14 mouse cellular contexts compared by ENCODE assay signal in genomic region chr1:75844981-75845380, GRCm38 (mm10).
A peak's percentile ranks its signal among the peaks of the same experiment; 100 is the strongest.
DNase-seq lines count a peak whose midpoint lies in the region; ATAC-seq lines count a peak whose summit lies in the region.
"Had no signal": no experiment of that assay in that cellular context is flagged by ENCODE, and none has a peak within 500 bp of the region (broad histone marks: within the 10 kb centered on the region; RNA-seq: fewer than 3 reads in every experiment).

No protein-coding gene starts in this region.

- no peak overlapping the region for H3K4me3 ChIP-seq in neural tube, embryonic 11.5 days (ENCODE audit: low read depth, low read length)
- no peak overlapping the region for H3K4me3 ChIP-seq in neural tube, embryonic 15.5 days (replicated peaks)
- H3K4me3 ChIP-seq in limb, embryonic 10.5 days = no peak overlapping the region
- H3K4me3 ChIP-seq in stomach, embryonic 15.5 days (replicated peaks) = no peak overlapping the region
- H3K4me3 ChIP-seq: heart, embryonic 12.5 days; lung, embryonic 15.5 days had no signal

- H3K9ac ChIP-seq in neural tube, embryonic 11.5 days (ENCODE audit: low read length) = no peak overlapping the region
- no peak overlapping the region for H3K9ac ChIP-seq in neural tube, embryonic 15.5 days (replicated peaks)
- H3K9ac ChIP-seq in stomach, embryonic 15.5 days = no peak overlapping the region
- H3K9ac ChIP-seq: heart, embryonic 12.5 days; lung, embryonic 15.5 days had no signal

- H3K4me2 ChIP-seq in neural tube, embryonic 11.5 days (ENCODE audit: low read depth) = no peak overlapping the region
- H3K4me2 ChIP-seq in neural tube, embryonic 15.5 days = no peak overlapping the region
- no peak overlapping the region for H3K4me2 ChIP-seq in stomach, embryonic 15.5 days
- H3K4me2 ChIP-seq: heart, embryonic 12.5 days; lung, embryonic 15.5 days had no signal

- H3K4me1 ChIP-seq in neural tube, embryonic 11.5 days (ENCODE audit: control insufficient read depth, insufficient read depth, low read length) = peaks cover 5% of the 10 kb centered on the region; the same call in 1 of the 2 replicates
- peaks cover 14% of the 10 kb centered on the region for H3K4me1 ChIP-seq in neural tube, embryonic 15.5 days
- peaks cover 52% of the 10 kb centered on the region for H3K4me1 ChIP-seq in limb, embryonic 10.5 days
- no peaks in the 10 kb centered on the region for H3K4me1 ChIP-seq in stomach, embryonic 15.5 days
- H3K4me1 ChIP-seq: heart, embryonic 12.5 days had no signal

- DNase-seq in embryo, embryonic 10.5 days (ENCODE audit: low spot score) = peak; percentile 28
- no peak for DNase-seq in embryo, embryonic 9.5 days (ENCODE audit: extremely low spot score)
- peak; percentile 33 for DNase-seq in neural tube, embryonic 11.5 days (ENCODE audit: low spot score)
- no peak for DNase-seq in limb, embryonic 10.5 days (ENCODE audit: low spot score)
- no peak for DNase-seq in ovary, postnatal 14 days (ENCODE audit: low spot score)
- DNase-seq in thymus, adult 18-20 months = no peak
- DNase-seq: cerebellum, postnatal 25 days; gastrocnemius, postnatal 10 days had no signal

- no peaks in the 10 kb centered on the region for H3K36me3 ChIP-seq in neural tube, embryonic 11.5 days (ENCODE audit: control insufficient read depth, insufficient read depth, low read length)
- no peaks in the 10 kb centered on the region for H3K36me3 ChIP-seq in neural tube, embryonic 15.5 days
- no peaks in the 10 kb centered on the region for H3K36me3 ChIP-seq in limb, embryonic 10.5 days
- H3K36me3 ChIP-seq in stomach, embryonic 15.5 days = no peaks in the 10 kb centered on the region
- H3K36me3 ChIP-seq: G1E; heart, embryonic 12.5 days; lung, embryonic 15.5 days had no signal

- no peaks in the 10 kb centered on the region for H3K9me3 ChIP-seq in neural tube, embryonic 11.5 days (ENCODE audit: control insufficient read depth, low read length)
- H3K9me3 ChIP-seq in neural tube, embryonic 15.5 days (replicated peaks) = no peaks in the 10 kb centered on the region
- H3K9me3 ChIP-seq in limb, embryonic 10.5 days (replicated peaks) = no peaks in the 10 kb centered on the region
- H3K9me3 ChIP-seq in stomach, embryonic 15.5 days = no peaks in the 10 kb centered on the region
- H3K9me3 ChIP-seq: heart, embryonic 12.5 days; lung, embryonic 15.5 days had no signal

- ATAC-seq in neural tube, embryonic 11.5 days (ENCODE audit: insufficient read depth, low FRiP score, low TSS enrichment) = 0 out of 2 replicates have a peak, but pooled peaks have one; percentile 31
- no peak for ATAC-seq in neural tube, embryonic 15.5 days (ENCODE audit: low FRiP score)
- ATAC-seq in stomach, embryonic 15.5 days (ENCODE audit: insufficient read depth, low FRiP score, low read depth) = no peak
- ATAC-seq: activated CD4-positive, CD25-positive, alpha-beta regulatory T cell, adult 4 months had no signal

- no peaks in the 10 kb centered on the region for H3K27me3 ChIP-seq in neural tube, embryonic 11.5 days (ENCODE audit: control insufficient read depth, insufficient read depth, low read length)
- no peaks in the 10 kb centered on the region for H3K27me3 ChIP-seq in neural tube, embryonic 15.5 days (replicated peaks)
- H3K27me3 ChIP-seq in limb, embryonic 10.5 days (ENCODE audit: low read depth, poor library complexity, severe bottlenecking) = no peaks in the 10 kb centered on the region; the same call in 1 of the 2 replicates
- H3K27me3 ChIP-seq in stomach, embryonic 15.5 days (replicated peaks) = no peaks in the 10 kb centered on the region
- H3K27me3 ChIP-seq: heart, embryonic 12.5 days; lung, embryonic 15.5 days had no signal

- 32% methylated on average over 7 of the region's 7 CpGs for WGBS in neural tube, embryonic 11.5 days
- WGBS in neural tube, embryonic 15.5 days = 31% methylated on average over 7 of the region's 7 CpGs
- 28% methylated on average over 7 of the region's 7 CpGs for WGBS in limb, embryonic 10.5 days
- 25% methylated on average over 7 of the region's 7 CpGs for WGBS in stomach, embryonic 15.5 days

- peak overlapping the region; percentile 6; the same call in 1 of the 2 replicates for H3K27ac ChIP-seq in neural tube, embryonic 11.5 days (ENCODE audit: low read depth, low read length)
- H3K27ac ChIP-seq in neural tube, embryonic 15.5 days (replicated peaks) = no peak overlapping the region
- H3K27ac ChIP-seq in limb, embryonic 10.5 days = peak overlapping the region; percentile 82
- H3K27ac ChIP-seq in stomach, embryonic 15.5 days = 0 out of 2 replicates have a peak overlapping the region, but pooled peaks have one; percentile 17
- H3K27ac ChIP-seq: lung, embryonic 15.5 days had no signal

Comparison
In these comparisons a context has a peak if more than half of its experiments do, and no peak if none do; other contexts are left out.
1. DNase-seq: peak in embryo, embryonic 10.5 days (single experiment) and neural tube, embryonic 11.5 days (single experiment); none in embryo, embryonic 9.5 days (single experiment), limb, embryonic 10.5 days (single experiment), ovary, postnatal 14 days (single experiment) and thymus, adult 18-20 months (0 of 2).